Mouse (Mus musculus): ENCODE results near the gene 4930512M02Rik.

GRCm38 (mm10) chr11:11559099-11559686 lies 68.4 kb downstream of the 4930512M02Rik start:
- TF ChIP-seq CTCF (IDR thresholded peaks at IDR 0.05) (no peak), EP300 (IDR thresholded peaks at IDR 0.05) (no peak)
